Comparison of ENCODE assay signal across 9 mouse cellular contexts in the genomic region with DNA sequence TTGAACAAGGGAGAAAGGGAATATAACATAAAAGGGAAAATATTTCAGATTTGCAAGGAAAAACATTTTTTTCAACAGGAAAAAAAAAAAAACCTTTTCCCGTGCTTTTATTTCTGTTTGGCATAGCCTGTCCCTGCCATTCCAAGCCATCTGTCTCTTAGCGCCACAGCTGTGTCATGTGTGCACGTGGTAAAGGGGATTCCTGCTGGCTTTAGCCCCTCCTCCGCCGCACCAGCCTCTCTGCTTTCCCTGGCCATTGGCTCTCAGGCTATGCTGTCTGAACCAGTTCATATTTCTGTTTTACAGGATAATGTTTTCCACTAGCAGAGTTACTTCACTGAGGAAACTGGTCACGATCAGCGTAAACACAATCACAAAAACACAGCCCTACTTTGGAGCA. TPM values are rescaled to one million over a fixed set of nuclear protein-coding genes. Genes with fewer than 3 reads are reported as not detected.
DNase-seq lines count a peak whose midpoint lies in the region; ATAC-seq and TF ChIP-seq lines count a peak whose summit lies in the region.
"Had no signal": no experiment of that assay in that cellular context is flagged by ENCODE, and none has a peak within 500 bp of the region (broad histone marks: within the 10 kb centered on the region; RNA-seq: fewer than 3 reads in every experiment).

No protein-coding gene starts in this region.

- no peak overlapping the region for H3K4me3 ChIP-seq in heart, embryonic 13.5 days
- no peak overlapping the region for H3K4me3 ChIP-seq in forebrain, embryonic 15.5 days
- no peak overlapping the region for H3K4me3 ChIP-seq in lung, postnatal 0 days (ENCODE audit: low read depth, low read length)

- H3K27me3 ChIP-seq in heart, embryonic 13.5 days (replicated peaks): no peaks in the 10 kb centered on the region; the same call in 1 of the 2 replicates
- H3K27me3 ChIP-seq in forebrain, embryonic 15.5 days: no peaks in the 10 kb centered on the region
- H3K27me3 ChIP-seq in lung, postnatal 0 days (replicated peaks; ENCODE audit: insufficient read depth, low read length): no peaks in the 10 kb centered on the region

- no peak for DNase-seq in heart, adult 11 months
- DNase-seq in kidney, postnatal 36 days: peak; percentile 33 to 36
- DNase-seq in lung, postnatal 0 days (ENCODE audit: low spot score): peak; percentile 56
- peak; percentile 14 for DNase-seq in retina, postnatal 7 days (ENCODE audit: low read depth, low spot score)

- H3K4me2 ChIP-seq in heart, embryonic 13.5 days: no peak overlapping the region
- no peak overlapping the region for H3K4me2 ChIP-seq in forebrain, embryonic 15.5 days (replicated peaks)
- no peak overlapping the region for H3K4me2 ChIP-seq in lung, postnatal 0 days (replicated peaks; ENCODE audit: low read depth, low read length)

- H3K4me1 ChIP-seq in heart, embryonic 13.5 days: peaks cover 9% of the 10 kb centered on the region
- peaks cover 29% of the 10 kb centered on the region for H3K4me1 ChIP-seq in forebrain, embryonic 15.5 days
- H3K4me1 ChIP-seq in lung, postnatal 0 days (ENCODE audit: insufficient read depth, low read depth, low read length): no peaks in the 10 kb centered on the region

- no peaks in the 10 kb centered on the region for H3K36me3 ChIP-seq in heart, embryonic 13.5 days
- no peaks in the 10 kb centered on the region for H3K36me3 ChIP-seq in forebrain, embryonic 15.5 days
- H3K36me3 ChIP-seq in lung, postnatal 0 days (ENCODE audit: insufficient read depth, low read length): no peaks in the 10 kb centered on the region

- TF ChIP-seq EP300 in lung, postnatal 0 days (IDR thresholded peaks at IDR 0.05): no peak

- no peak overlapping the region for H3K9ac ChIP-seq in heart, embryonic 13.5 days
- no peak overlapping the region for H3K9ac ChIP-seq in forebrain, embryonic 15.5 days (replicated peaks)
- no peak overlapping the region for H3K9ac ChIP-seq in lung, postnatal 0 days (replicated peaks; ENCODE audit: low read depth)

- peak; percentile 66; the same call in 1 of the 2 replicates for ATAC-seq in heart, embryonic 13.5 days (ENCODE audit: extremely low read depth, insufficient number of reproducible peaks, low FRiP score, low TSS enrichment)
- ATAC-seq in forebrain, embryonic 15.5 days (replicated peaks): peak; percentile 93
- peak; percentile 85 for ATAC-seq in lung, postnatal 0 days
- no peak for ATAC-seq in megakaryocyte-erythroid progenitor cell, adult 5-6 weeks (replicated peaks; ENCODE audit: low FRiP score, low TSS enrichment, poor library complexity, severe bottlenecking)
- ATAC-seq in monocyte, adult 5-6 weeks (replicated peaks; ENCODE audit: insufficient number of reproducible peaks, low FRiP score, low TSS enrichment, poor library complexity, severe bottlenecking): no peak

- H3K9me3 ChIP-seq in heart, embryonic 13.5 days: no peaks in the 10 kb centered on the region
- no peaks in the 10 kb centered on the region for H3K9me3 ChIP-seq in forebrain, embryonic 15.5 days
- H3K9me3 ChIP-seq in lung, postnatal 0 days (ENCODE audit: low read length): no peaks in the 10 kb centered on the region

- no peak for TF ChIP-seq CTCF in lung, postnatal 0 days (IDR thresholded peaks at IDR 0.05)

- no peak overlapping the region for H3K27ac ChIP-seq in heart, embryonic 13.5 days (replicated peaks)
- peak overlapping the region; percentile 73 for H3K27ac ChIP-seq in forebrain, embryonic 15.5 days (replicated peaks)
- H3K27ac ChIP-seq in lung, postnatal 0 days (ENCODE audit: low read length): no peak overlapping the region
- H3K27ac ChIP-seq: macrophage had no signal

- WGBS in heart, embryonic 13.5 days: 42% methylated on average over 7 of the region's 7 CpGs
- 29% methylated on average over 7 of the region's 7 CpGs for WGBS in forebrain, embryonic 15.5 days
- WGBS in lung, postnatal 0 days: 19% methylated on average over 7 of the region's 7 CpGs

RNA-seq across cellular contexts. Expression of a gene that starts 49.1 kb away (rescaled TPM):
- polyA plus RNA-seq in heart, embryonic 13.5 days (2015; fragmentation: Nextera tagmentation; extraction: Ambion mirVana): 8.4 and 9.2 TPM in 2 replicates
- 16.2 and 16.5 TPM in 2 replicates for polyA plus RNA-seq in forebrain, embryonic 15.5 days (2015; fragmentation: Nextera tagmentation; extraction: Ambion mirVana)
- 7.0 and 9.4 TPM in 2 replicates for polyA plus RNA-seq in lung, postnatal 0 days (2015; fragmentation: Nextera tagmentation; extraction: Ambion mirVana)
- 11.1 and 16.6 TPM in 2 replicates for total RNA-seq in megakaryocyte-erythroid progenitor cell, adult 5-6 weeks (2014; fragmentation: Nextera tagmentation)
- total RNA-seq in megakaryocyte-erythroid progenitor cell, adult 5-6 weeks (2017): 11.5 and 11.7 TPM in 2 replicates
- total RNA-seq in monocyte, adult 5-6 weeks (2017): 54.2 to 64.6 TPM (median 61.5 TPM) in 3 replicates

Comparison
In these comparisons a context has a peak if more than half of its experiments do, and no peak if none do; other contexts are left out.
1. ATAC-seq: peak in heart, embryonic 13.5 days (single experiment), forebrain, embryonic 15.5 days (single experiment) and lung, postnatal 0 days (single experiment); none in megakaryocyte-erythroid progenitor cell, adult 5-6 weeks (single experiment) and monocyte, adult 5-6 weeks (single experiment).